Mouse (Mus musculus) ES-E14 (cell line): ENCODE measurements around the gene Megf11. TPM values are rescaled to one million over a fixed set of nuclear protein-coding genes. Genes with fewer than 3 reads are reported as not detected.

Experiments
- DNase-seq: peaks from one replicate; pipeline ENCODE4 v3.0.0-alpha.2; 2013; ENCODE audit warnings: low read depth, low spot score
- H3K27ac ChIP-seq: 2 replicates; pipeline ENCODE4 v1.5.1; 2012; ENCODE audit warnings: low read depth, mild to moderate bottlenecking, low read length, moderate library complexity, mixed read lengths; ENCODE audit not compliant: poor library complexity, insufficient read depth, severe bottlenecking
- H3K36me3 ChIP-seq: 2 replicates; pipeline ENCODE4 v1.6.1; 2012; ENCODE audit warnings: mild to moderate bottlenecking, low read length, moderate library complexity, mixed read lengths; ENCODE audit not compliant: control insufficient read depth, poor library complexity, insufficient read depth, severe bottlenecking
- H3K4me1 ChIP-seq, 2 experiments: fragments of 150-350 bp in 1 of 2; sonication (generic) in 1 of 2; 2 replicates each; pipeline ENCODE4 v1.6.1; 2012; ENCODE audit warnings: low read length in 2 of 2, mild to moderate bottlenecking in 1 of 2, mixed read lengths in 1 of 2; ENCODE audit not compliant: control insufficient read depth in 2 of 2, insufficient read depth in 2 of 2, poor library complexity in 1 of 2
- H3K4me3 ChIP-seq, 2 experiments: fragments of 150-350 bp in 1 of 2; sonication (generic) in 1 of 2; 2 replicates each; pipeline ENCODE4 v1.5.1; 2012; ENCODE audit warnings: low read length in 2 of 2, low read depth in 1 of 2, mild to moderate bottlenecking in 1 of 2, mixed read lengths in 1 of 2; ENCODE audit not compliant: insufficient read depth in 1 of 2, poor library complexity in 1 of 2, severe bottlenecking in 1 of 2
- H3K9ac ChIP-seq: 2 replicates; pipeline ENCODE4 v1.6.1; 2012; ENCODE audit warnings: low read depth, mild to moderate bottlenecking, low read length, mixed read lengths; ENCODE audit not compliant: poor library complexity, insufficient read depth, severe bottlenecking
- H3K9me3 ChIP-seq: fragments of 150-350 bp; sonication (generic); 2 replicates; pipeline ENCODE4 v1.6.1; 2012; ENCODE audit warnings: low read depth, mild to moderate bottlenecking, low read length; ENCODE audit not compliant: control insufficient read depth, insufficient read depth
- CHD2 ChIP-seq: IDR thresholded peaks from 2 replicates; pipeline ENCODE4 v1.6.1; 2014; ENCODE audit warnings: mild to moderate bottlenecking, low read depth, low read length, inconsistent platforms
- HCFC1 ChIP-seq: IDR thresholded peaks from 2 replicates; pipeline ENCODE4 v1.6.1; 2012; ENCODE audit warnings: low read length, inconsistent platforms, borderline replicate concordance; ENCODE audit not compliant: insufficient read depth
- MAFK ChIP-seq: IDR thresholded peaks from 2 replicates; pipeline ENCODE4 v1.6.1; 2014; ENCODE audit warnings: mild to moderate bottlenecking, low read depth, low read length, inconsistent platforms; ENCODE audit not compliant: insufficient read depth
- ZC3H11A ChIP-seq: IDR thresholded peaks from 2 replicates; pipeline ENCODE4 v1.6.1; 2012; ENCODE audit warnings: low read depth, mild to moderate bottlenecking, inconsistent platforms, low read length, borderline replicate concordance
- ZNF384 ChIP-seq: IDR thresholded peaks from 2 replicates; pipeline ENCODE4 v1.6.1; 2012; ENCODE audit warnings: low read depth, low read length, inconsistent platforms
- in situ Hi-C, 2 experiments: fragments of 600-800 bp; cut with MboI; formaldehyde crosslinking; loops; one replicate each; pipeline ENCODE4 v1.15.1; 2025; ENCODE audit warnings: low sequenced_read_pairs in 2 of 2, inconsistent platforms in 1 of 2; ENCODE audit not compliant: unreplicated experiment in 2 of 2
- total RNA-seq: library from RNA; depleted of rRNA; stranded (reverse); fragments of 300-350 nt; gene quantifications from 2 replicates; pipeline ENCODE4 v1.2.3, GENCODE M21; 2012

Megf11 gene
- total RNA-seq, 1 experiment, result 7.5 TPM

- DNase-seq, result no peak
- Histone ChIP-seq H3K36me3 (no peaks in the 10 kb centered on the region), H3K4me3 (no peak overlapping the region), H3K27ac (no peak overlapping the region), H3K9ac (no peak overlapping the region), H3K4me1 (peaks cover 0 to 12% of the 10 kb centered on the region in 2 experiments; a peak in 1 of 4 replicates), H3K9me3 (no peaks in the 10 kb centered on the region)
- TF ChIP-seq ZNF384 (no peak), ZC3H11A (no peak), MAFK (no peak), CHD2 (no peak), HCFC1 (no peak)
- in situ Hi-C loops, result no loop called here
Observed at GRCm38 (mm10) chr9:64572629-64573190, 187.3 kb downstream of the Megf11 start.

DNA sequence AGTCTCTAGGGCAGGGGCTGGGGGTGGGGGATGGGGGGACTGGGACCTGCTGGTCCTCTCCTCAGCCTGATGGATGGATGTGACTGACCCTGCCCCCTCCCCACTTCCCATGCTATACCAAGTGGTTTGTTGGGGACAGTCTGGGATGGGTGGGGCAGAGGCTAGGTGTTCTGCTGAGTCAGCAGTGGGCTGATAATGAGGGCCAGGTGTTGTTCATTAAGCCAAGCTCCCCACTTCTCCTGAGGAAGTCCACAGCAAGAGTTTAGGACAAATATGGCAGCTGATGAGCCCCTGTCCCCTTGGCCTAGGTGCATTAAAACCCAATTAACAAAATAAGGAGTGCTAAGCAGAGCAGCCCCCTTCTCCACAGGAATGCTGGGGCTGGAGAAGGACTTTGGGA, 190.2 kb downstream of the Megf11 start:
- Histone ChIP-seq H3K4me3 (no peak overlapping the region), H3K9me3 (no peaks in the 10 kb centered on the region), H3K36me3 (no peaks in the 10 kb centered on the region), H3K4me1 (peaks cover 0 to 2% of the 10 kb centered on the region in 2 experiments; a peak in 1 of 4 replicates), H3K27ac (no peak overlapping the region), H3K9ac (no peak overlapping the region)
- TF ChIP-seq MAFK (peak; percentile 90), ZC3H11A (no peak)
- DNase-seq, result no peak
- in situ Hi-C loops, result no loop called here

- Histone ChIP-seq H3K4me3 (no peak overlapping the region), H3K27ac (no peak overlapping the region), H3K4me1 (peaks cover 0 to 2% of the 10 kb centered on the region in 2 experiments; a peak in 1 of 4 replicates), H3K36me3 (no peaks in the 10 kb centered on the region), H3K9ac (no peak overlapping the region), H3K9me3 (no peaks in the 10 kb centered on the region)
- in situ Hi-C loops, result no loop called here
- DNase-seq, result no peak
- TF ChIP-seq ZC3H11A, result no peak
- no peak for TF ChIP-seq ZNF384
- no peak for TF ChIP-seq MAFK
- no peak for TF ChIP-seq CHD2
- TF ChIP-seq HCFC1, result no peak
Observed at GRCm38 (mm10) chr9:64576143-64576878, 190.9 kb downstream of the Megf11 start.

- in situ Hi-C loops, result no loop called here
- Histone ChIP-seq H3K27ac (no peak overlapping the region), H3K4me3 (no peak overlapping the region), H3K36me3 (no peaks in the 10 kb centered on the region), H3K4me1 (peaks cover 0 to 2% of the 10 kb centered on the region in 2 experiments; a peak in 1 of 4 replicates), H3K9me3 (no peaks in the 10 kb centered on the region), H3K9ac (no peak overlapping the region)
- DNase-seq, result no peak
- TF ChIP-seq ZNF384 (no peak), CHD2 (no peak), HCFC1 (no peak), ZC3H11A (no peak), MAFK (no peak)
Observed at GRCm38 (mm10) chr9:64577156-64577555, 191.7 kb downstream of the Megf11 start.
